Mouse (Mus musculus): ENCODE measurements around the gene Tex2.

GRCm38 (mm10) chr11:106662634-106663407 lies 49.6 kb upstream of the Tex2 start:
- TF ChIP-seq GATA1 (IDR thresholded peaks at IDR 0.05; ENCODE audit: borderline replicate concordance, low read length), result no peak
- no peak for TF ChIP-seq CTCF (IDR thresholded peaks at IDR 0.05; ENCODE audit: low read depth, low read length)
- no peak for TF ChIP-seq POLR2AphosphoS5 (IDR thresholded peaks at IDR 0.05; ENCODE audit: insufficient replicate concordance, low read depth, low read length)
- no peak for TF ChIP-seq TAL1 (conservative IDR thresholded peaks at IDR 0.05; ENCODE audit: low read depth, low read length)

All from G1E (cell line).